Mouse (Mus musculus) heart, postnatal 0 days (tissue): ENCODE results near the gene Mipol1. TPM values are rescaled to one million over a fixed set of nuclear protein-coding genes. Genes with fewer than 3 reads are reported as not detected.

Experiments
- ATAC-seq: fragments of 200-750 bp; cut with Nextera tagmentation; 2 replicates; pipeline ENCODE4 v1.8.0; 2017; ENCODE audit warnings: low read depth, moderate number of reproducible peaks, moderate library complexity; ENCODE audit not compliant: insufficient read depth
- DNase-seq: peaks from one replicate; pipeline ENCODE4 v3.0.0-alpha.2; 2016; ENCODE audit warnings: low spot score
- H3K27ac ChIP-seq: fragments of 300-500 bp; sonication (generic); 2 replicates; pipeline ENCODE4 v1.5.1; 2014; ENCODE audit warnings: low read depth, mild to moderate bottlenecking
- H3K27me3 ChIP-seq: fragments of 300-500 bp; sonication (generic); 2 replicates; pipeline ENCODE4 v1.6.1; 2014; ENCODE audit warnings: low read length, mixed read lengths; ENCODE audit not compliant: control insufficient read depth, insufficient read depth
- H3K36me3 ChIP-seq: fragments of 300-500 bp; sonication (generic); replicated peaks from 2 replicates; pipeline ENCODE4 v1.6.1; 2014; ENCODE audit warnings: low read length, mixed read lengths; ENCODE audit not compliant: control insufficient read depth, insufficient read depth
- H3K4me1 ChIP-seq: fragments of 300-500 bp; sonication (generic); 2 replicates; pipeline ENCODE4 v1.6.1; 2014; ENCODE audit warnings: antibody characterized with exemption; ENCODE audit not compliant: control insufficient read depth, insufficient read depth
- H3K4me2 ChIP-seq: fragments of 300-500 bp; sonication (generic); 2 replicates; pipeline ENCODE4 v1.6.1; 2014; ENCODE audit warnings: low read depth, mild to moderate bottlenecking, low read length, moderate library complexity
- H3K4me3 ChIP-seq: fragments of 300-500 bp; sonication (generic); 2 replicates; pipeline ENCODE4 v1.5.1; 2014; ENCODE audit warnings: low read depth, low read length
- H3K9ac ChIP-seq: fragments of 300-500 bp; sonication (generic); replicated peaks from 2 replicates; pipeline ENCODE4 v1.6.1; 2014; ENCODE audit warnings: low read depth, low read length, mixed read lengths
- H3K9me3 ChIP-seq: fragments of 300-500 bp; sonication (generic); replicated peaks from 2 replicates; pipeline ENCODE4 v1.6.1; 2016; ENCODE audit warnings: low read length; ENCODE audit not compliant: control insufficient read depth
- CTCF ChIP-seq: IDR thresholded peaks from 2 replicates; pipeline ENCODE4 v1.5.1; 2016; ENCODE audit warnings: antibody characterized with exemption, control low read depth, low read depth
- EP300 ChIP-seq: IDR thresholded peaks from 2 replicates; pipeline ENCODE4 v1.6.1; 2016; ENCODE audit warnings: antibody characterized with exemption, low read depth
- WGBS: fragments of 180-500 bp; shearing (Covaris S2); extraction: QIAGEN DNeasy Blood & Tissue Kit; methylation state at CpG from one replicate; pipeline ENCODE4 v1.1.7; 2014; 5-methylcytosine and 5-hydroxymethylcytosine counted together
- polyA plus RNA-seq: library from polyadenylated mRNA; unstranded; fragments of >200 nt; fragmentation: Nextera tagmentation; extraction: Ambion mirVana; gene quantifications from 2 replicates; pipeline ENCODE4 v1.2.1, GENCODE M21; 2015
- total RNA-seq: library from RNA; depleted of rRNA; stranded (reverse); fragments of >200 nt; gene quantifications from 2 replicates; pipeline ENCODE4 v1.2.3, GENCODE M21; 2014; ENCODE audit warnings: low replicate concordance; rRNA removed

The Mipol1 gene
- total RNA-seq (4.9 and 5.9 TPM in 2 replicates), polyA plus RNA-seq (6.9 and 7.4 TPM in 2 replicates)

DNA sequence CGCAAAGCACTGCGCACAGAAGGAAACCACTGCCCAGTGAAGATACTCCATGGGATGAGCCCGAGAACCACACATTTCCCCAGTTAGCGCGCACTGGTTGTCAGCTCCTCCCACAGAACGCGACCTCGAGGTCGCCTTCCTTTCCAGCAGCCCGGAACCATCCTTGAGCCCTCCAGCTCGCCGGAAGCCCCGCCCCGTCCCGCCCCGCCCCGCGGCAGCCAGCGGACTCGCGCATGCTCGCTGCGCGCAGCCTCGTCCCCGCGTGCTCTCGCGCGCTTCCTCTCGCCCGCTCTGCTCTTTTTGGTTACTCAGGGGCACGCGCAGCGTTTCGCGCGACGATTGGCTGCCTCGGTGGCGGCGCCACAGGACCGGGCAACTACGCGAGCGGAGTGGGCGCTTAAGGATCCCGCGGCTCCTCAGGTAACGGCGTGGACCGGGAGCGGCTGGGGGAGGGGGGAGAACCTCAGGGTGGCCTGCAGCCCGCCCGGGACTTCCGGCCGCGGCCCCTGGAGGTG is at the start of gene Mipol1, which contains the start of gene Prps1l3:
Gene Mipol1 (plus strand): TSS at position 236 of the 515 bp plus-strand sequence.
Gene Prps1l3 (plus strand): TSS at position 221 of the 515 bp plus-strand sequence.
- TF ChIP-seq CTCF (no peak), EP300 (no peak)
- 1% methylated on average over 52 of the region's 58 CpGs for WGBS
- peak within 1 kb of the TSS; percentile 70 for H3K4me2 ChIP-seq
- H3K36me3 ChIP-seq: no peaks in the 10 kb centered on the region
- H3K4me1 ChIP-seq: 0 out of 2 replicates have a peak, but pooled peaks cover 9% of the 10 kb centered on the region
- ATAC-seq (peak; percentile 99), DNase-seq (peak; percentile 91)
- H3K9me3 ChIP-seq: no peaks in the 10 kb centered on the region
- peak within 1 kb of the TSS; percentile 77 for H3K9ac ChIP-seq
- no peaks in the 10 kb centered on the region for H3K27me3 ChIP-seq
- H3K27ac ChIP-seq: peak within 1 kb of the TSS; percentile 88
- H3K4me3 ChIP-seq: peak within 1 kb of the TSS; percentile 84

- ATAC-seq (no peak), DNase-seq (no peak)
- Histone ChIP-seq H3K9ac (no peak overlapping the region), H3K4me1 (no peaks in the 10 kb centered on the region), H3K9me3 (no peaks in the 10 kb centered on the region), H3K4me3 (no peak overlapping the region), H3K4me2 (no peak overlapping the region), H3K27ac (no peak overlapping the region), H3K36me3 (no peaks in the 10 kb centered on the region), H3K27me3 (no peaks in the 10 kb centered on the region)
- WGBS: 49% methylated on average over 2 of the region's 2 CpGs
- no peak for TF ChIP-seq EP300
- peak; percentile 27; the same call in 1 of the 2 replicates for TF ChIP-seq CTCF
These were observed 45.7 kb upstream of the Mipol1 start for GRCm38 (mm10) chr12:57184401-57185147.

GRCm38 (mm10) chr12:57185475-57185874 is 44.8 kb upstream of the Mipol1 start:
- 0% methylated on average over 1 of the region's 1 CpGs for WGBS

GRCm38 (mm10) chr12:57186126-57186525 is 44.1 kb upstream of the Mipol1 start:
- Histone ChIP-seq H3K36me3 (no peaks in the 10 kb centered on the region), H3K4me2 (no peak overlapping the region), H3K4me1 (no peaks in the 10 kb centered on the region), H3K9me3 (no peaks in the 10 kb centered on the region), H3K27ac (no peak overlapping the region), H3K9ac (no peak overlapping the region), H3K27me3 (peaks cover 3% of the 10 kb centered on the region; the same call in 1 of the 2 replicates), H3K4me3 (no peak overlapping the region)
- no peak for ATAC-seq
- no peak for TF ChIP-seq EP300
- no peak for TF ChIP-seq CTCF
- DNase-seq: no peak
- WGBS: 42% methylated on average over 2 of the region's 2 CpGs

More at GRCm38 (mm10) chr12:57185475-57185874, 44.8 kb upstream of the Mipol1 start:
- DNase-seq (peak; percentile 15), ATAC-seq (no peak)
- Histone ChIP-seq H3K9ac (no peak overlapping the region), H3K36me3 (no peaks in the 10 kb centered on the region), H3K4me3 (no peak overlapping the region), H3K4me2 (no peak overlapping the region), H3K27ac (no peak overlapping the region), H3K4me1 (no peaks in the 10 kb centered on the region), H3K9me3 (no peaks in the 10 kb centered on the region), H3K27me3 (no peaks in the 10 kb centered on the region)
- TF ChIP-seq CTCF (peak; percentile 61), EP300 (no peak)

DNA sequence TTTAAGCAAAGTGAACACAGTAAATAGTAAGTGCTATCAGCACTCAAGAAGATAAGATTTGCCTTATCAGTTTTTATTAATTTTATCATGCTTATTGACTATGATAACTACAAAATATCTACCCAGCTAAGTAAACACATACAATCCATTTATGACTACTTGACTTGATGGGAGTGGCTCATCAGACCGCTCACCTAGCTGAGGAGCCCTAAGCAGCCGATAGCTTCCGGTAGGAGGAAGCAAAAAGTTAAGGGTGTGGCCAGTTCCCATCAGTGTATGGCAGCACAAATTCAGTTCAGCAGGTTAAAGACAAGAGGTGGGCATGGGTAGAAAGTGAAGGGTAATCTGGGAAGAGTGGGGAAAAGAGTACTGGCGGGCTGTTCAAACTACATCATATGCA is 43.2 kb upstream of the Mipol1 start:
- Histone ChIP-seq H3K36me3 (no peaks in the 10 kb centered on the region), H3K4me1 (no peaks in the 10 kb centered on the region), H3K27me3 (peaks cover 3% of the 10 kb centered on the region; the same call in 1 of the 2 replicates), H3K9me3 (no peaks in the 10 kb centered on the region), H3K27ac (no peak overlapping the region), H3K9ac (no peak overlapping the region), H3K4me3 (no peak overlapping the region), H3K4me2 (no peak overlapping the region)
- WGBS: 88% methylated on average over 4 of the region's 4 CpGs
- ATAC-seq (no peak), DNase-seq (no peak)
- no peak for TF ChIP-seq EP300
- no peak for TF ChIP-seq CTCF
